Mouse (Mus musculus) hindbrain, postnatal 0 days (tissue): ENCODE measurements around the gene Fbxw15. TPM values are rescaled to one million over a fixed set of nuclear protein-coding genes. Genes with fewer than 3 reads are reported as not detected.

Source experiments
- ATAC-seq: fragments of 200-750 bp; cut with Nextera tagmentation; 2 replicates; pipeline ENCODE4 v1.8.0; 2017; ENCODE audit warnings: mild to moderate bottlenecking, moderate TSS enrichment, moderate library complexity
- DNase-seq: peaks from one replicate; pipeline ENCODE4 v3.0.0-alpha.2; 2015; ENCODE audit warnings: low spot score
- H3K27ac ChIP-seq: fragments of 300-500 bp; sonication (generic); 2 replicates; pipeline ENCODE4 v1.5.1; 2014; ENCODE audit warnings: mild to moderate bottlenecking
- H3K27me3 ChIP-seq: fragments of 300-500 bp; sonication (generic); 2 replicates; pipeline ENCODE4 v1.6.1; 2014; ENCODE audit warnings: low read length, mixed read lengths; ENCODE audit not compliant: insufficient read depth
- H3K36me3 ChIP-seq: fragments of 300-500 bp; sonication (generic); 2 replicates; pipeline ENCODE4 v1.6.1; 2014; ENCODE audit warnings: low read length, mixed read lengths; ENCODE audit not compliant: insufficient read depth
- H3K4me1 ChIP-seq: fragments of 300-500 bp; sonication (generic); 2 replicates; pipeline ENCODE4 v1.6.1; 2014; ENCODE audit warnings: antibody characterized with exemption, low read length, mixed read lengths; ENCODE audit not compliant: insufficient read depth
- H3K4me2 ChIP-seq: fragments of 300-500 bp; sonication (generic); 2 replicates; pipeline ENCODE4 v1.6.1; 2014; ENCODE audit warnings: low read depth, mild to moderate bottlenecking, low read length, moderate library complexity, mixed read lengths
- H3K4me3 ChIP-seq: fragments of 300-500 bp; sonication (generic); 2 replicates; pipeline ENCODE4 v1.5.1; 2014; ENCODE audit warnings: low read length
- H3K9ac ChIP-seq: fragments of 300-500 bp; sonication (generic); replicated peaks from 2 replicates; pipeline ENCODE4 v1.6.1; 2014; ENCODE audit warnings: mild to moderate bottlenecking, low read length, moderate library complexity, mixed read lengths
- H3K9me3 ChIP-seq: fragments of 300-500 bp; sonication (generic); 2 replicates; pipeline ENCODE4 v1.6.1; 2016; ENCODE audit warnings: low read length, mixed read lengths
- CTCF ChIP-seq: IDR thresholded peaks from 2 replicates; pipeline ENCODE4 v1.5.1; 2016; ENCODE audit warnings: antibody characterized with exemption, control low read depth, low read depth
- WGBS: fragments of 180-500 bp; shearing (Covaris S2); extraction: QIAGEN DNeasy Blood & Tissue Kit; methylation state at CpG from one replicate; pipeline ENCODE4 v1.1.7; 2014; 5-methylcytosine and 5-hydroxymethylcytosine counted together
- polyA plus RNA-seq: library from polyadenylated mRNA; unstranded; fragments of >200 nt; fragmentation: Nextera tagmentation; extraction: Ambion mirVana; gene quantifications from 2 replicates; pipeline ENCODE4 v1.2.1, GENCODE M21; 2015
- total RNA-seq: library from RNA; depleted of rRNA; stranded (reverse); fragments of >200 nt; gene quantifications from 2 replicates; pipeline ENCODE4 v1.2.3, GENCODE M21; 2014; rRNA removed

The Fbxw15 gene
- total and polyA plus RNA-seq, 2 experiments from 2014 or later, result not detected

DNA sequence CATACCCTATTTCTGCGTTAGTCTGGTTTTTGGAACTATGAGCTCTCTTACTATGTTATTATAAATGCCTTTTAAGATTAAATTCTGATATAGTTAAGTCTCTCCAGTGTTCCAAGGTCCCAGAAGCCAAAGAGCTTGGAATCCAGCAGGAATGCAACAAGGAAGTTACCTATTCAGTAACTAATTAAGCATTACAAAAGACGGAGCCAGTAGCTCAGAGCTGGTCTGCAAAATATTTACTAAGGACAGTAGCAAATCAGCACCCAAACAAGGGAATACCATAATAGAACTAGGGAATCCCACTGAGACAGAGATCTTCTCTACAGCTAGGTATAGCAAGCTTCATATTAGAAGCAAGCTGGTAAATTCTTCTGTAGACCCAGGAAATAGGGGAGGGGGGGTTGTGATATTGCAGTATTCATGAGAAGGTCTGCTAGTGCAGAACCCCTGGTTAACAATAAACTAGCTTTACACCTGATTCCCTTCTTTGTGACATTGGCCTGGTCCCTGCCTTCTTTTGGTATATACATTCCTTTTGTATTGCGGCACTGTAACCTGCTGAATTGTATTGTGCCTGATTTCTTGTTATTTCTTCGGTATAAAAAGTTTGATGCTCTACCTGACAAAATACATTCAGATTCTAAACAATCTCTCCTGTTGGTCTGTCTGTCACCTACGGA is 44.5 kb downstream of the Fbxw15 start:
- no peak overlapping the region for H3K27ac ChIP-seq
- no peak overlapping the region for H3K9ac ChIP-seq
- 77% methylated on average over 5 of the region's 5 CpGs for WGBS
- no peak overlapping the region for H3K4me2 ChIP-seq
- H3K27me3 ChIP-seq, result no peaks in the 10 kb centered on the region
- DNase-seq, result no peak
- H3K36me3 ChIP-seq, result no peaks in the 10 kb centered on the region
- ATAC-seq, result no peak
- no peaks in the 10 kb centered on the region for H3K4me1 ChIP-seq
- H3K4me3 ChIP-seq, result no peak overlapping the region
- no peaks in the 10 kb centered on the region for H3K9me3 ChIP-seq
- no peak for TF ChIP-seq CTCF

Other genes starting within 250 kb of the Fbxw15 start
- not detected in 2 replicates for gene Fbxw28, start 228.6 kb downstream of the Fbxw15 start, total RNA-seq
- gene Fbxw28, start 228.6 kb downstream of the Fbxw15 start, polyA plus RNA-seq, result not detected in 2 replicates
- not detected in 2 replicates for gene Fbxw22, start 164.0 kb downstream of the Fbxw15 start, total RNA-seq
- gene Fbxw22, start 164.0 kb downstream of the Fbxw15 start, polyA plus RNA-seq, result not detected in 2 replicates
- gene Fbxw16, start 119.1 kb downstream of the Fbxw15 start, total RNA-seq, result not detected in 2 replicates
- not detected in 2 replicates for gene Fbxw16, start 119.1 kb downstream of the Fbxw15 start, polyA plus RNA-seq
- gene Fbxw19, start 72.4 kb downstream of the Fbxw15 start, total RNA-seq, result not detected in 2 replicates
- not detected in 2 replicates for gene Fbxw19, start 72.4 kb downstream of the Fbxw15 start, polyA plus RNA-seq
- gene Fbxw24, start 57.8 kb upstream of the Fbxw15 start, total RNA-seq, result not detected in 2 replicates
- gene Fbxw24, start 57.8 kb upstream of the Fbxw15 start, polyA plus RNA-seq, result not detected in 2 replicates
- gene Fbxw25, start 96.4 kb upstream of the Fbxw15 start, total RNA-seq, result 0.16 TPM in 1 of 2 replicates, not detected in the other
- not detected in 2 replicates for gene Fbxw25, start 96.4 kb upstream of the Fbxw15 start, polyA plus RNA-seq
- gene Fbxw18, start 134.4 kb upstream of the Fbxw15 start, total RNA-seq, result 0.29 TPM in 1 of 2 replicates, not detected in the other
- 0.11 and 0.19 TPM in 2 replicates for gene Fbxw18, start 134.4 kb upstream of the Fbxw15 start, polyA plus RNA-seq
- gene Fbxw26, start 177.8 kb upstream of the Fbxw15 start, total RNA-seq, result 0.10 TPM in 1 of 2 replicates, not detected in the other
- not detected in 2 replicates for gene Fbxw26, start 177.8 kb upstream of the Fbxw15 start, polyA plus RNA-seq
- not detected in 2 replicates for gene Fbxw27, start 222.4 kb upstream of the Fbxw15 start, total RNA-seq
- gene Fbxw27, start 222.4 kb upstream of the Fbxw15 start, polyA plus RNA-seq, result not detected in 2 replicates
- gene Spink8, start 244.0 kb upstream of the Fbxw15 start, total RNA-seq, result not detected in 2 replicates
- 0.24 TPM in 1 of 2 replicates, not detected in the other for gene Spink8, start 244.0 kb upstream of the Fbxw15 start, polyA plus RNA-seq